Mouse (Mus musculus) liver, embryonic 12.5 days (tissue): ENCODE measurements around the gene Acsl4. TPM values are rescaled to one million over a fixed set of nuclear protein-coding genes. Genes with fewer than 3 reads are reported as not detected.

Source experiments
- ATAC-seq: fragments of 200-750 bp; cut with Nextera tagmentation; 2 replicates; pipeline ENCODE4 v1.8.0; 2017; ENCODE audit warnings: moderate number of reproducible peaks, mild to moderate bottlenecking, moderate library complexity
- H3K27ac ChIP-seq: fragments of 300-500 bp; sonication (generic); 2 replicates; pipeline ENCODE4 v1.5.1; 2016; ENCODE audit warnings: mild to moderate bottlenecking
- H3K27me3 ChIP-seq: fragments of 300-500 bp; sonication (generic); replicated peaks from 2 replicates; pipeline ENCODE4 v1.6.1; 2016; ENCODE audit warnings: mild to moderate bottlenecking, moderate library complexity
- H3K36me3 ChIP-seq: fragments of 300-500 bp; sonication (generic); 2 replicates; pipeline ENCODE4 v1.6.1; 2016; ENCODE audit warnings: mild to moderate bottlenecking, moderate library complexity
- H3K4me1 ChIP-seq: fragments of 300-500 bp; sonication (generic); 2 replicates; pipeline ENCODE4 v1.6.1; 2016
- H3K4me2 ChIP-seq: fragments of 300-500 bp; sonication (generic); 2 replicates; pipeline ENCODE4 v1.6.1; 2016; ENCODE audit warnings: mild to moderate bottlenecking, moderate library complexity
- H3K4me3 ChIP-seq: fragments of 300-500 bp; sonication (generic); 2 replicates; pipeline ENCODE4 v1.5.1; 2016; ENCODE audit warnings: mild to moderate bottlenecking, moderate library complexity
- H3K9ac ChIP-seq: fragments of 300-500 bp; sonication (generic); 2 replicates; pipeline ENCODE4 v1.6.1; 2016; ENCODE audit warnings: mild to moderate bottlenecking, moderate library complexity
- H3K9me3 ChIP-seq: fragments of 300-500 bp; sonication (generic); replicated peaks from 2 replicates; pipeline ENCODE4 v1.6.1; 2016; ENCODE audit warnings: mild to moderate bottlenecking, moderate library complexity
- WGBS: fragments of 180-500 bp; shearing (Covaris S2); methylation state at CpG from one replicate; pipeline ENCODE4 v1.1.7; 2016; ENCODE audit not compliant: insufficient replicate concordance; 5-methylcytosine and 5-hydroxymethylcytosine counted together
- polyA plus RNA-seq: library from polyadenylated mRNA; unstranded; fragments of >200 nt; fragmentation: Nextera tagmentation; extraction: Ambion mirVana; gene quantifications from 2 replicates; pipeline ENCODE4 v1.2.1, GENCODE M21; 2016

Acsl4 gene
- polyA plus RNA-seq, 1 experiment from 2014 or later = 17.8 TPM

DNA sequence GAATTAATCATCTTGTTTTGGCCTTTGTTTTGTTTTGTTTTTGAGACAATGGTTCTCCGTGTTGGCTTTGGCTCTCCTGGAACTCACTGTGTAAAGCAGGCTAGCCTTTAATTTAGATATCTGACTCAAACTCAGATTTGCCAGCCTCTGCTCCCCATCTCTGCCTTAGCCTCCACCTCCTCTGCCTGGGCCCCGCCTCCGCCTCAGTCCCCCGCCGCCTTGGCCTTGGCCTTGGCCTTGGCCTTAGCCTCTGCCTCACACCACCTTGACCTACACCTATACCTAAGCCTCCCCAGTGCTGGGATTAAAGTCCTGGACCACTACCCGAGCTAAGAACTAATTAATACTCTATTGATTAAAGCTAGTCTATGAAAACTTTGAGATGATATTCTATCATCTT lies 2.2 kb downstream of the Acsl4 start:
- no peak overlapping the region for H3K4me3 ChIP-seq
- H3K9ac ChIP-seq = no peak overlapping the region
- peaks cover 15% of the 10 kb centered on the region for H3K27me3 ChIP-seq
- H3K4me2 ChIP-seq = peak overlapping the region; percentile 33; the same call in 1 of the 2 replicates
- peaks cover 30% of the 10 kb centered on the region for H3K4me1 ChIP-seq
- 71% methylated on average over 6 of the region's 6 CpGs for WGBS
- no peak overlapping the region for H3K27ac ChIP-seq
- no peaks in the 10 kb centered on the region for H3K9me3 ChIP-seq
- no peaks in the 10 kb centered on the region for H3K36me3 ChIP-seq
- ATAC-seq = no peak

DNA sequence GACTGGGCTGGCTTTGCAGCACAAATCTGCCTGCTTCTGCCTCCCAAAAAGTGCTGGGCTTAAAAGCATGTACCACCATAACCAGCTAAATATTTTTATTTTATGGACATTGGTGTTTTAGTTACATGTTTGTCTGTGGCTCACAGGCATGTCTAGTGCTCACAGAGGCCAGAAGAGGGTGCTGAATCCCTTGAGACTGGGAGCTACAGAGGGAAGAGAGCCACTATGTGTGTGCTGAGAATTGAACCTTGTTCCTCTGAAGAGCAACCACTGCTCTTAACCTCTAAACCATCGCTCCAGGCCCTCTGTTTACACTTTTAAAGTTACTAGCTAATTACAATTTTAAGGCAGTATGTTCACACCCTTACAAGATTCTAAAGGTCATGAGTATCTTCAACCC lies 2.7 kb downstream of the Acsl4 start:
- Histone ChIP-seq H3K36me3 (no peaks in the 10 kb centered on the region), H3K9me3 (no peaks in the 10 kb centered on the region), H3K9ac (no peak overlapping the region), H3K27me3 (peaks cover 15% of the 10 kb centered on the region), H3K4me1 (peaks cover 32% of the 10 kb centered on the region), H3K4me2 (no peak overlapping the region), H3K27ac (no peak overlapping the region), H3K4me3 (no peak overlapping the region)
- 81% methylated on average over 1 of the region's 1 CpGs for WGBS
- no peak for ATAC-seq

DNA sequence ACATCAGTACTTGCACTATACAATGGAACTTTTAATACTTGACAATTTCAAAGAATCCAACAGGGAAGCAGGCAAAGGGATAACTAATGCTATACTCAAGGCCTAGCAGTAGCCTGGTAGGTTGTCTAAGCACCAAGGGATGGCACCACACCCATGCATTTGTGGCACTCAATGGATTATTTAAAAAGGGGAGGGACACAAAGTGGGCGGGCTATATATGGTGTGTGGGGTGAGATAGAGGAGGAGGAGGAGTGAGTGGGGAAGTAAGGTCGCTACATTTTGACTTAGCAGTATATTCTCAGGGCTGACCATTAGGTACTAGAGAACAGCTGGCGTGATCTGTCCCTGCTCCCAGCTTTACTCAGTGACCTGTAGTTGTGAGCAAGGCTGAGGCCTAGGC lies 5.4 kb downstream of the Acsl4 start:
- Histone ChIP-seq H3K27me3 (peaks cover 5% of the 10 kb centered on the region; the same call in 1 of the 2 replicates), H3K27ac (peak overlapping the region; percentile 76), H3K4me2 (peak overlapping the region; percentile 54), H3K9ac (peak overlapping the region; percentile 41), H3K4me3 (peak overlapping the region; percentile 11; the same call in 1 of the 2 replicates), H3K4me1 (peaks cover 32% of the 10 kb centered on the region), H3K9me3 (no peaks in the 10 kb centered on the region), H3K36me3 (no peaks in the 10 kb centered on the region)
- WGBS = 45% methylated on average over 3 of the region's 3 CpGs
- peak; percentile 97 for ATAC-seq

DNA sequence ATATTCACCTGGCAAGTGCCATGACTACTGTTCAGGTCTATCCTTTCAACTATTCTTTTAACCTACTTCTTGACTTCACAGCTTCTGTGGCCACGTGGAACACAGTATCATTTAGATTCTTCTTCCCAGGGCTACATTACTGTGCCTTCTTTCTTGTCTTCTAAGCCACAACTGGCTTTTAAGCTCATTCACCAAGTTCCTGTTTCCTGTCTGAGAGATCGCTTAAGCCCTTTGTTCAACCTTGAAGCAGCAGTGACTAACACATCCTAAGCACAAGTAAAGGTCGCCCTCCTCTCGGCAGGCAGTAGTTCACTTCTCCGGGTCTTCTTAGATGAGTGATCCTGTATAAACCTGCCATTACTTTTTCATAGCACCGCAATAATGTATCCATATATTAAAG lies 10.4 kb downstream of the Acsl4 start:
- Histone ChIP-seq H3K4me2 (no peak overlapping the region), H3K9me3 (no peaks in the 10 kb centered on the region), H3K9ac (no peak overlapping the region), H3K4me3 (no peak overlapping the region), H3K27me3 (no peaks in the 10 kb centered on the region), H3K4me1 (peaks cover 19% of the 10 kb centered on the region), H3K27ac (no peak overlapping the region), H3K36me3 (no peaks in the 10 kb centered on the region)
- ATAC-seq = no peak
- WGBS = 40% methylated on average over 6 of the region's 6 CpGs

DNA sequence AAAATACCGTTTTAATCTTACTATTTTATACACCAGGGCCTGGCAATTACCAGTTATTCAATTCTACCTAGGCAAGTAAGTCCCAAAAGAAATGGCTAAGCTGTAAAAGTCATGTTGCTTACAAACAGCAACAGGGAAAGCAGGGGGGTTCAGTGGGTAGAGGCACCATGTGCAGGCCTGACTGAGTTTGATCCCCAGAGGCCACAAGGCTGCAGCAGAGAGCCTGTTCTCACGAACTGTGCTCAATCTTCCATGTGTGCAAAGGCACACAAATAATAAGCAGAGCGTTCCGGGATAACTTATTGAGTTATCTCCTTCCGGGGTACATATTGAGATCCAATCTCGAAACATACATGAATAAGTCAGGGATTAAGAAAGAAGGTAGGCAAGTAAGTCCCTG lies 12.3 kb downstream of the Acsl4 start:
- H3K27ac ChIP-seq = no peak overlapping the region
- ATAC-seq = no peak
- WGBS = 80% methylated on average over 6 of the region's 6 CpGs
- H3K4me1 ChIP-seq = 0 out of 2 replicates have a peak, but pooled peaks cover 5% of the 10 kb centered on the region
- H3K4me2 ChIP-seq = no peak overlapping the region
- H3K9me3 ChIP-seq = no peaks in the 10 kb centered on the region
- H3K4me3 ChIP-seq = no peak overlapping the region
- no peak overlapping the region for H3K9ac ChIP-seq
- H3K36me3 ChIP-seq = no peaks in the 10 kb centered on the region
- no peaks in the 10 kb centered on the region for H3K27me3 ChIP-seq

DNA sequence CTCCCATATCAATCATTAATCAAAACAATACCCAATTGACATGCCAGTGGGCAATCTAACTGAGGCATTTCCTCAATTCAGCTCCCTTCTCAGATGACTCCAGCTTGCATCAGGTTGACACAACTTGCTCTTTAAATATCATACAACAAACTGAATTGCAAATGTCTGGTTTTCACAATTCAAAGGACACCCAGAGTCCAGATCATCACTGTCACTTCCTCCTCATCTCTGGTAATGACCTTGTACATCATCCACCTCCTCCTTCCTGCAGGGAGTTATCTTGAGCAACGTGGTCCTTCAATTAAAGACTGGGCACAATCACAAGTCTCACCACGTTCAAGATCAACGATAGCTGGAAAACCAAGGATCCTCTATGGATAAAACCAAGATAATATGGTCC lies 13.0 kb downstream of the Acsl4 start:
- Histone ChIP-seq H3K4me2 (no peak overlapping the region), H3K4me1 (0 out of 2 replicates have a peak, but pooled peaks cover 4% of the 10 kb centered on the region), H3K9ac (no peak overlapping the region), H3K27ac (no peak overlapping the region), H3K36me3 (no peaks in the 10 kb centered on the region), H3K27me3 (no peaks in the 10 kb centered on the region), H3K9me3 (no peaks in the 10 kb centered on the region), H3K4me3 (no peak overlapping the region)
- WGBS = 49% methylated on average over 3 of the region's 3 CpGs
- ATAC-seq = no peak

DNA sequence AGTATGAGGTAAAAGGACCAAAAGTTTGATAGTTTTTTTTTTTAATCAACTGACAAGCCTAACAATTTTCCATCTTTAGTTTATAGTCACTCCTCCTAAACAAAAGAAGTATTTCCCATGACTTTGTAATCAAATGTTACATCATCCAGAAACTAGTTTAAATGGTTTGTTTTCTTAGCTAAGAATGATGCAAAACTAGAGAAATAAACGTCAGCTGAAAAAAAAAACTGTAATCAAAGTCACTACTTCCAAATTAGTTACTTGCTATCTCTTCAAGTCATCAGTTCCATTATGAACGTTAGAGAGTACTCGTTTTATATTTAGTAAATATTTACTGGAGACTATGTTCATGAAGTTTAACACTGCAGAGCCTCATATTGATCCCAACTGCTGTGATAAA lies 13.6 kb downstream of the Acsl4 start:
- no peak for ATAC-seq
- Histone ChIP-seq H3K36me3 (no peaks in the 10 kb centered on the region), H3K4me1 (0 out of 2 replicates have a peak, but pooled peaks cover 4% of the 10 kb centered on the region), H3K4me2 (no peak overlapping the region), H3K4me3 (no peak overlapping the region), H3K27me3 (no peaks in the 10 kb centered on the region), H3K9ac (no peak overlapping the region), H3K27ac (no peak overlapping the region), H3K9me3 (no peaks in the 10 kb centered on the region)
- WGBS = 59% methylated on average over 3 of the region's 3 CpGs

DNA sequence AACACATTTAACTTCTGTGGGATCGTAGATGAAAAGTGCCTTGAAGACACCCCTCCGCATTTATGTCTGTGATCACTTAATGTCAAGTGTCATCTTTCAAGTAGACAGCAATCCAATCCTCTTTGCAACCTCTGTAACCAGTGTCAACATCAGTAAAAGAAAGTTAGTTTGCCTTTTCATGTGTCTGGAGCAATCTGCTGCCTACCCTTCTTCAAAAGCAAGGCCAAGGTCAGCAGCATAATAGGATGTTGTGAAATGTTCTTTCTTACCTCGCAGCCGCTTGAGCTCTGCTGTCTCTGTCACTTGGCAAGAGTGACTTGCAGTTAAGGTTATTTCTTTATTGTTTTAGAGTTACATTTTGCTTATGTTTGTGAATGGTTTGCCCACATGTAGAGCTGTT lies 14.8 kb downstream of the Acsl4 start:
- Histone ChIP-seq H3K4me1 (peaks cover 7% of the 10 kb centered on the region), H3K27ac (no peak overlapping the region), H3K36me3 (no peaks in the 10 kb centered on the region), H3K9me3 (no peaks in the 10 kb centered on the region), H3K4me2 (no peak overlapping the region), H3K9ac (no peak overlapping the region), H3K27me3 (no peaks in the 10 kb centered on the region), H3K4me3 (no peak overlapping the region)
- no peak for ATAC-seq
- 82% methylated on average over 4 of the region's 4 CpGs for WGBS

DNA sequence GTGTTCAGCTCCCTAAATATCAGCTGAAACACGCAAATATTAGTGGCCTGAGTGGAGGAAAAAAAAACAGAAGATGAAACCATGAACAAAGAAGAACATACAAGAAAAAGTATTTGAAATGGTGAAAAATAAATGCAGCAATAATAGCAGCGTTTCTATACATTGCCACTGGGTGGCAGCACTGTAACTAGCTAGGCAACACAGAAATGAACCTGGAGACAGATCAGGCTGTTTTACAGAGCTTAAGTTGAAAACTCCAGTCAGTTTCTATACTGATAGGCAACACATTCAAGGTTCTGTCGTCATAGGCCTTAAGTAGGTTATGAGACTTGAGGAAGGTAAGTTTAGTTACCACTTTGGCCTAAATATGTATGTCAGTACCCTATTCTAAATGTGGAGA lies 17.9 kb downstream of the Acsl4 start:
- WGBS = 12% methylated on average over 3 of the region's 3 CpGs
- Histone ChIP-seq H3K36me3 (no peaks in the 10 kb centered on the region), H3K27me3 (no peaks in the 10 kb centered on the region), H3K4me1 (peaks cover 15% of the 10 kb centered on the region), H3K4me2 (no peak overlapping the region), H3K9me3 (no peaks in the 10 kb centered on the region), H3K27ac (no peak overlapping the region), H3K9ac (no peak overlapping the region), H3K4me3 (no peak overlapping the region)
- ATAC-seq = peak; percentile 59; the same call in 1 of the 2 replicates

DNA sequence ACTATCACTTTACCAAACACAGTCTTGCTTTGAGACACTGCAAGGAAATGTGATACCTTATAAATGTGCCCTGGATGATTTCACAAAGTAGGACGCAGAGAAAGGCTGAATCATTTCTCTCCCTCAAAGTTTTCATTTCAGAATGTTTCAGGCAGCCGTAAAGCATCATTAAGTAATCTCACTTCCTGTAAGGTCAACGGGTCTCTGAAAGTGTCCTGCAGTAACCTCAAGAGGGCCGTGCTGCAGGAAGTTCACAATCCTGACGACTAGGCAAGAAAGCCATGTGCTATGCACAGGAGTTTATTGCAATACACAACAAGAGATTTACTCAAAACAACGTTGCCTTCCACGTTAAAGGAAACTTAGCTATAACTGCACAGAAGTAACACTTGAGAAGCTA lies 20.4 kb downstream of the Acsl4 start:
- WGBS = 32% methylated on average over 7 of the region's 7 CpGs
- Histone ChIP-seq H3K27me3 (no peaks in the 10 kb centered on the region), H3K9ac (no peak overlapping the region), H3K4me3 (no peak overlapping the region), H3K27ac (no peak overlapping the region), H3K9me3 (no peaks in the 10 kb centered on the region), H3K4me2 (no peak overlapping the region), H3K4me1 (peaks cover 18% of the 10 kb centered on the region), H3K36me3 (no peaks in the 10 kb centered on the region)
- ATAC-seq = no peak

DNA sequence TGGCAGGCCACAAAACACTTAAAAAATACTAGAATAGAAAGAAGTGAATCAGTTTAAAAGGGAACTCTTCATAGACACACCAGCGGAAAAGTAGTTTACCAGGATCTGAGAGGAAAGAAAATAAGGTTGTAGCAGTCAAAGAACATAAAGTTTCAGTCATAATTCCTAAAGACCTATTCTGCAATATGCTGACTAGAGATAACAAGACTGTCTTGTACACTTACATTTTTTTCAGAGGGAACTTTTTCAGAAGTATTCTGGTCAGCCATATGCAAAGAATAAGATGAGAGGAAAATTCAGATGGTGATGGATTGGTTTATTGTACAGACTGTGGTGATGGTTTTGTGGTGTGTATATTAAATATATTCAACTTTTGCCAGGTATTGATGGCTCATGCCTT lies 26.5 kb downstream of the Acsl4 start:
- no peak overlapping the region for H3K4me3 ChIP-seq
- H3K27ac ChIP-seq = peak overlapping the region; percentile 67
- no peak overlapping the region for H3K9ac ChIP-seq
- H3K9me3 ChIP-seq = no peaks in the 10 kb centered on the region
- WGBS = 56% methylated on average over 1 of the region's 1 CpGs
- peak; percentile 36; the same call in 1 of the 2 replicates for ATAC-seq
- H3K4me2 ChIP-seq = 0 out of 2 replicates have a peak overlapping the region, but pooled peaks have one; percentile 16
- H3K27me3 ChIP-seq = no peaks in the 10 kb centered on the region
- H3K36me3 ChIP-seq = no peaks in the 10 kb centered on the region
- H3K4me1 ChIP-seq = peaks cover 37% of the 10 kb centered on the region

DNA sequence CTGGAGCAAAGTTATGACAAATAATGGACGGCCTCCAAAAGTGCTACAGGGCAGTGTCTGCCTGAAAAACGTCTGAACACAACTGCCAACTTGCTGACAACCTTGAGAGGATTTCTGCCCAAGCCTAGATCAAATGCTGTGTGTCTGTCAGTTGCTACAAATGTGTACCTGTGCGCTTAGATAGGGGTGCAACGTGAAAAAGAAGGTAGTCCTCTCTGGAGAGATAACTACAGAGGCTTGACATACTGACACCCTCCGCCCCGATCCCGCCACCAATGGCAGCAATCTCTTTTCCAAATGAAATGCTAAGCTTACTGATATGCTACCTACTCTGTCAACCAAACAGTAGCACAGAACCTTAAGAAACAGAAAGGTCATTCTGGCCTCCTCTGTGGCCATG lies 31.3 kb downstream of the Acsl4 start:
- H3K36me3 ChIP-seq = no peaks in the 10 kb centered on the region
- 35% methylated on average over 7 of the region's 7 CpGs for WGBS
- H3K9ac ChIP-seq = peak overlapping the region; percentile 39; the same call in 1 of the 2 replicates
- H3K4me2 ChIP-seq = peak overlapping the region; percentile 57
- peaks cover 31% of the 10 kb centered on the region for H3K4me1 ChIP-seq
- ATAC-seq = peak; percentile 98
- no peaks in the 10 kb centered on the region for H3K27me3 ChIP-seq
- no peak overlapping the region; the same call in 1 of the 2 replicates for H3K4me3 ChIP-seq
- H3K27ac ChIP-seq = peak overlapping the region; percentile 91
- no peaks in the 10 kb centered on the region for H3K9me3 ChIP-seq

DNA sequence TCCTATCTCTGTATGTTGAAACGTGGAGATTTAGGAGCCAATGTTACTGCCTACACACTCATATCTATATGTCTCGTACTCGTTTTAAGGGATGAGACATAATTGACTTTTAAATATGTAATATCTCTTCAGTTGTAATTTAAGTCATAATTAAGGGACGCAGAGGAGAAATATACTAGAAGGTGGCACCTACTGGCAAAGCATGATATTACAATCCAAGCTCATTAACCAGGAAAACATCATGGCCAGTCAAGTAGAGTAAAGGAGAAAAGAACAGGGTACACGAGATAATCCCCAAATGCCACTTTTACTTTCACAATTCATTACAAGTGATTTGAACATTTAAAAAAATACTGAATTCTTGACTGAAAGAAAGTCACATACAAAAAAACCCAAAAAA lies 31.9 kb downstream of the Acsl4 start:
- no peaks in the 10 kb centered on the region for H3K27me3 ChIP-seq
- peak overlapping the region; percentile 57 for H3K4me2 ChIP-seq
- H3K4me1 ChIP-seq = peaks cover 25% of the 10 kb centered on the region
- 50% methylated on average over 5 of the region's 5 CpGs for WGBS
- no peak overlapping the region for H3K4me3 ChIP-seq
- no peak for ATAC-seq
- no peaks in the 10 kb centered on the region for H3K9me3 ChIP-seq
- H3K36me3 ChIP-seq = no peaks in the 10 kb centered on the region
- H3K9ac ChIP-seq = no peak overlapping the region
- peak overlapping the region; percentile 91 for H3K27ac ChIP-seq
